Mouse (Mus musculus) adrenal gland, adult (tissue): ENCODE data around the gene Tcp1.
"Not testable (repeated sequence)": the region's sequence is repeated elsewhere in the genome, so short reads cannot be mapped to it uniquely, and the experiment has no call there.

Experiments
- DNase-seq, 2 experiments: peaks; one replicate each; pipeline ENCODE4 v3.0.0; 2022 to 2023; ENCODE audit warnings: low spot score in 1 of 2; ENCODE audit not compliant: inconsistent age in 2 of 2

Gene Tcp1

DNA sequence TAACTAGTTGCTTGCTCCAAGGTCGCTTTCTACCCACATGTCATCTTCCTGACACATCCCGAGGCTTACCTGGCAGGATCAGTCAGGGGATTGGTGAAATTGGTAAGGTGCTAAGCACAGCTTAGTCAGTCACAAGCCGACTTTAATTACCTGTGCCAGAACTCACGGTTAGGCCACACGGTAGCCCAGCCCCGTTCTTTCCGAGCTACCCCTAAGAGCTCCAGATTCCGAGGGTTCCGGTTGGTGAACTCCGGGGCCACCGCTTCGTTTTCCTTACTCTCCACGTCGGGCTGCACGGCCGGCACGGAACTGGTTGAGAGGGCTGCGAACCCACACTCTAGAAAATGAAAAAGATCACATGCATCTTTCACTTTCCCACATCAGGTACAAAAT lies at the start of gene Tcp1:
Gene Tcp1, plus strand, starts transcription at position 214 of the 393 bp plus-strand sequence.
- no peak for DNase-seq

DNA sequence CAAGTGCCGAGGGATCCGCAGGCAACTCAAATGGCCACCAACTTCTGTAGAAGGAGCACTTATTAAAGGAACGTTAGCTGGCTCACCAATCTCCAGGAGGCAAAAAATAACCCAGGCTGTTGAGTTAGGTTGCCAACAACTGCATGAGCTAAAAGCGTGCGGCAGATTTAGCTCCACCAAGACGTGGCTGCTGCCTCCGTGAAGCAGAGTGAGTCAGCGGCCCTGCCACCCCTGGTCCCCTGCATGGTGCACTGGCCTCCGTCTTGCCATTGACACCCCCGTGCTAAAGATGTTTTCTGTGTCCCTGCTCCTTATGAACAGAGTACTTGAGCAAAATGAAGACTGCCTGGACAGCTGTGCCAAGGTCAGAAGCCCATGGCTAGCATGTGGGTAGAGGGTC lies 48.6 kb upstream of the Tcp1 start:
- DNase-seq = no peak

DNA sequence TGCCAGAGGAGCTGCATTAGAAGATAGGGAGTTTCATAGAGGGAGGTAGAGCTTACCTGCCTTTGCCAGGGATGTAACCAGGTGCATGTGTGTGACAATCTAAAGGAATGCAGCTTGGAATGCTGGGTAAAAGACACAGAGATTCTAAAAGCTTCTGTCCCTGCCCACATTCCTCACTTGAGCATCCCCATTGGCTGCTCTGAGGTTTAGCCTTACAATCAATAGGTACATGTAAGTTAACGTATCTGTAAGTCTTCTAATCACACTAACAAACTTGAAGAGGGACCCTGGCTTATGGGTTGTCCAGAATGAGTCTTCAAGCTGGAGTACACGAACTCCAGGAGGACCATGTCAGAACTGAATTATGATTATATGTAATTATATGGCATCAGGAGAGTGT lies 47.5 kb upstream of the Tcp1 start, which contains the start of gene Mas1:
Gene Mas1, minus strand, starts transcription at position 101 of the 400 bp plus-strand sequence.
- DNase-seq = no peak

DNA sequence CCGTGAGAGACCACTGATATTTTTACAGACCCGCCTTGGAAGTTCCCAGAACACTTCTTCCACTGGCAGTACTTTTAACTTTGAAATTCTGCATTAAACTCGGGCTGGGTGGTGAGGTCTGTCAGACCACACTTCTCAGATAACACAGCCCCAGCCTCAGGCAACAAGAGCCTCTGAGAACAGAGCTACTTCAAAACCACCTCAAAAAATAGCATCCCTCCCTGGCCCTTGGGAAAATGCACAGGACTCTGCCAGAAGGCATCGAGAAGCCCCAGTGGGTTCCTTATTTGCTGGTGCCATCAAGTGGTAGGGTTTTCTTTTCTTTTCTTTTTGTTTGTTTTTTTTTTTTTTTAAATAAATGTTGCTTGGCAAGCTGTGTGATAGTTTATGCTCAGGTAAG lies 46.9 kb upstream of the Tcp1 start:
- DNase-seq = no peak

DNA sequence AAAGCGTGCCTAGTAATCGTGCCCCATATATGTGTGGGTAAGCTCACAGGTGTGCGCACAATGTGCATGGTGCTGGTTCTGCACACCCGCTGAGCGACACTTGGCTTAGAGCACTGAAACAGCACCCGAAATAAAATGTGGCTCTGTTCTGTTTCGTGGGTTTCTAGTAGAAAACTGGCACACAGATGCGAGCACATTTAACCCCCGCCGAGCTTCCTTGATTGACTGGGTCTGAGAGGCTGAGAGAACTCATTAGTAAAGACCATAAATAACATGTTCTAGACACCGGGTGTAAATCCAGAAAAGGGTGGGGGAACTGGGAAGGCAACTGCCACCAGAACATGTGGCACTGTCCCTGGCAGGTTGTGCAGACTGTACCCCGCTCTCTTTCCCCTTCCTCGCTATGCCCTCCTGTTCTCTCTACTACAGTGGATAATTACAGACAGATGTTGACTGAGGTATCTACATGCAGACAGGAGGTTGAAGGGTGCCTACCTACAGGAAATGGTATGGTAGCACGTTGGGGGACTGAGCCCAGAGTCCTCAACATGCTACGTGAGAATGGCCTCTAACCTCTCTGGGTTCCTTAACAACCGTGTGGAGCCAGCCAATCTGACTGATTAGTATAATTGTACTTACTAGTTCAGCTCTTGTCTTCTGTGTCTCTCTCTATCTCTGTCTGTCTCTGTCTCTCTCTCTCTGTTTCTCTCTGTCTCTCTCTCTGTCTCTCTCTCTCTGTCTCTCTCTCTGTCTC lies 43.0 kb upstream of the Tcp1 start:
- DNase-seq = no peak

DNA sequence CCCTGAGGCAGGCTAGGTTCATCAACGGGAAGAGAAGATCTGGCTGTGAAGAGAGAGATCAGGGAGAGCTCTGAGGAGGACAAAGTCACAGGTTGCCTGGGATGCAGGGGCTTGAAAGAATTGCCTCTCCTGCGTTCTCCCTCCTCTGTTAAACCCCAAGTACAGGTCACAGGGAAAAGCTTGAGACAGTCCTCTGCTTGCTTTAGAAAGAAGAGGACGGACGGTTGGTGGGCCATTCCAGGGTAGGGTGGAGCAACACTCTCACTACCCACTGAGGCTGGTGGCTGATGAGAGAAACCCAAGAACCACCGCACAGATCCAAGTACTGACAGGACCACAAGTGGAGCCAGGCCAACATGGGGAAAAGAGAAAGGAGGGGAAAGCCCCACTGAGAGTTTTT lies 39.8 kb upstream of the Tcp1 start, which contains the start of gene Mrgprh:
Gene Mrgprh, plus strand, starts transcription at position 301 of the 400 bp plus-strand sequence.
- DNase-seq = no peak

DNA sequence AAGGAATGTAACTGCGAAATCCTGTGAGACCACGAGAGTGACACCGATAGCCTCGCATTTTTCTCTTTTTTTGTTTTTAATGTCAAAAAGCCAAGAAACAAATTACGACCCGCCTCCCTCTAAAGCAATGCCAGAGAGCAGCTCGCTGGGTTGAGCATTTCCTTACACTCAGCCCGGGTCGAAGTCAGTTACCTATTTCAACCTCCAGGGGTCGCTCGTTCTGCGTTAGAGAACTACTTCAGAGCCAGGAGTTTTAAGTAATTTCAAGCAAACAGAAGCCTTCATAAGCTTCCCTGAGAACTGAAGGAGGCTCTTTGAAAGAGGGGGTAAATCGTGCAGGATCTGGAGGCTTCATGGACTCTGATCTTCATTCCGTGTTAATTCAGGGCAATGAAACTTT lies 35.3 kb upstream of the Tcp1 start:
- DNase-seq = peak; percentile 76 to 94

DNA sequence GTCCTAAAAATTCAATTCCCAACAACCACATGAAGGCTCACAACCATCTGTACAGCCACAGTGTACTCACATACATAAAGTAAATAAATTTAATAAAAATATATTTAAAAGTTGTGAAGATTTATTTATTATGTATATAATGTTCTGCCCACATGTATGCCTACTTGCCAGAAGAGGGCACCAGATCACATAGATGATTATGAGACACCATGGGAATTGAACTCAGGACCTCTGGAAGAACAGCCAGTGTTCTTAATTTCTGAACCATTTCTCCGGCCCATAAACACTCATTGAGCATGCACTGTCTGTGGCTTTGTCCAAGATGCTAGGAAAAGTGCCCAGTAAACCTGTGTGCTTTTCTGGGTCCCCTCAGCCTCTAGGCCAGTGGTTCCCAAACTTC lies 34.3 kb upstream of the Tcp1 start:
- no peak for DNase-seq

DNA sequence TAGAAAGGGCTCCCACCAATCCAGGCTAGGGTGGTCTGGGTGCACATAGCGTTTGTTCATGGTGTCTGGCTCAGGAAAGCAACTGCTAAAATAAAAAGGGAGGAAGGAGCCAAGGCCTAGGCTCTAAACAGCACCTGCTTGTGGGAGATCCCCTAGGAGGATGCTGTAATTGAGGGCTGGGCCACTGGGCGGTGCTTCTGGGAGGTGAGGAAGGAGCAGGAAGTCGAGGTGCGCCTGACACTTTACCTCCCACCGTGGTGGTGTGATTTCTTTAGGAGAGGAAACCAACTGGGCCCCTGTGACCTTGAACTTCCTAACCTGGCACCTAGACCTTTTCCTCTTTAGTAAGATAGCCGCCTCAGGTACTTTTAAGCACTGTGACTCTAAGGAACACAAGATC lies 28.9 kb upstream of the Tcp1 start:
- no peak for DNase-seq

DNA sequence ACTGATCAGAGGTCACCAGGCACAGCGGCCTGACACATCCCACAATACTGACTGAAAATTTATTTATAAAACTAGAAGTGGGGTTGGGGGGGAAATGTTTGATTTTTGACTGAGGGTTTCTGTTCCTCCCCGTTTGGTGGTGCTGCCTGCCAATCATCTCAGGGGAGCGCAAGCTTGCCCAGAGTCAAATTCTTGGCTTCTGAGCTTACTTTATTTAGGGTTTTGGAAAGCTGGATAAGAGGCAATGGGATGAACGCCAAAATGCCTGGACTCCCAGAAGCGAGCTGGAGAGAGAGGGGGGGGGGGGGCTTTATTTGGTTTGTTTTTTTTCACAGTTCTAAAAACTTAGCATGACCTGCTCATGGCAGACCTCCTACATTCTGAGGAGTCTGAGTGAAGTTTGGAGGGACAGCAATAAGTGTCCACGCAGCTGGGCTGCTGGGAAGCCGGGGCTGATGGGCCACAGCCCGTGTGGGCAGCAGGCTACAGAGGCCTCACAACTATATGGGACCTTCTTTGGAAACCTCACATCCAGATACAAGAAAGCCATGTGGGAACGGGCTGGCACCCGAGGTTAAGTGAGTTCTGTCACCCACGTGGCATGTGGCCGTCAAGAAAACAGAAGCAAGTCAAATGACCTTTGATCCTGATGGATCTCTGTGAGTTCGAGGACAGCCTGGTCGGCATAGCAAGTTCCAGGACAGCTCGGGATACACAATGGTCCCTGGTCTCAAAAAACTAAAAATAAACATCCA lies 28.3 kb upstream of the Tcp1 start:
- DNase-seq = no peak

DNA sequence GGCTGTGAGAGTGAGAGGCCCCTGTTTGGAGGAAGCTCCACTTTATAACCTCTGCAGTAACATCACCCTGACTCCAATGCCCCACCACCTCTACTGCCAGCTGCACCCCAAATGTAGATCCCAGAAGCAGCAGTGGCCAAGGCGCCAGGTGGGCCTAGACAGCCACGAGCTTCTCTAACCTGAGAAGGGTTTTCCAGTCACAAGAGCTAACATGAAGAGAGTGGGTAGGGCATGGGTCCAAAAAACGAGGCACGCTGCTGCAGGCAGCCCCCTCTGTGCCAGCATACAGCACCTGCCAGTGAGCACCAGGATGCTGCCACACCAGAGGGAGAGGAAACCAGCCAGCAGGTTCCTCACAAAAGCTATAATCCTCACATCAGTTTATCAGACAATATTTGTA lies 24.4 kb upstream of the Tcp1 start:
- DNase-seq = no peak

DNA sequence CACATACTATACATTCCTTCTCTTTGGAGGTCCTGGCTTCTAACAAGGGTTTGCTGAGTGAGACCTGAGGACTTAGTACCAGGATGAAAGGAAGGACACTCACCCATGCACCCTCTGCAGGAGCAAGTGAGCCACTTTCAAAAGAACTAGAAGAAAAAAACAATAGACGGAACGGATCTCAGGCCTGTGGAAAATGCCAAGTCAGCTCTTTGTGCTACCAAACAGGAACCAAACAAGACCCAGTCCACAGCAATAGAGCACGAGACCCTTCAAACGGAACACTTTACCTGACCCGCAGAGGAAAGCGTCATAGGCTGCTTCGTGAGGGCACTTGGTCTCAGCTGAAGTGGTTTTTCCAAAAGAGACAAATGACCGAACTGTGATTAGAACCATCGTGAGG lies 23.5 kb upstream of the Tcp1 start:
- DNase-seq = no peak

DNA sequence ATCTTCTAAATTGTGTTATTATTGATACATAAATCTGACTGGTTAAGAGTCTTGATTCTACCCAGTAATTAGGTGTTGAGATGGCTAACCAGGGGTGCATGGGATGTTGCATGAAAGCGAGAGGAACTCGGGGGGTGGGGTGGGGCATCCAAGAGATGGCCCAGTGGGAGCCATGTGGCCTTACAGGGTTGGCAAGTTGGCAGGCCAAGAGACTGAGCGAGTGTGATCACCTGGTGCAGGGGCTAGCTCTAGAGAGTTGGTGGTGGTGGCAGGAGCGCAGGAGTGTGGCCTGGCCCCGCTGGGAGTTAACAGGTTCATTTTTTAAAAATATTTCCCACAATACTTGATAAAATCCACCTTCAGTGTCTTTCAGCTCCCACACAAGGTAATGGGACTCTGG lies 17.8 kb upstream of the Tcp1 start:
- DNase-seq = no peak

DNA sequence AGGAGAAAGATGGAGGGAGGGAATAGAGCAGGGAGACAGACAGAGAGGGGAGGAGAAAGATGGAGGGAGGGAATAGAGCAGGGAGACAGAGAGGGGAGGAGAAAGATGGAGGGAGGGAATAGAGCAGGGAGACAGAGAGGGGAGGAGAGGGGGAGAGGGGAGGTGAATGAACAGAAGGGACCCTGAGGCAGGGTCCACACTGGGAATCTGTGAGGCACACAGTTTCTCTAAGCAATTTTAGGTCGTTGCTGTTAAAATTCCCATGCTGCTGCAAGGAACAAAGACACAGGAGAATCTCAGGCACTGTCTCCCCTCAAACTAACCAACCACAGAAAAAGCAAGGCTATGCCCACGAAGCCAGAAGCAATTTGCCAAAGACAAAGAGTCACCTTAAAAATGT lies 16.9 kb upstream of the Tcp1 start:
- DNase-seq = not testable (repeated sequence)

DNA sequence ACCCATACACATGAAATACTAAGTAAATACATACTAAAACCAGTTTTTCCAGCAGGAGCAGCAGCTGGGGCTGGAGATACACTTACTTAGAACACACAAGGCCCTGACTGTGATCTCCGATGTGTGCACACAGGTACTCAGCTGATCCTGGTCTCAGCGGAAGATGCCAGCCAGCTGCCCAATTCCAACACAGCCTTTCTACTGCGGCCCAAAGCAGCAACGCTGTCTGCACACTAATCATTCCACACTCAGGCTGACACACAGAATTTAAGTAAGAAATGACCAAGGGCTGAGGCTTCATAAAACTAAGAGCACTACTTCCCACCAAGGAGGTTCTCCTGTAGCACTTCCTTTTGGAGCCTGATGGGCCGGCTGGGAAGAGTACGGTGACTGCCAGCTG lies 13.2 kb upstream of the Tcp1 start:
- no peak for DNase-seq

DNA sequence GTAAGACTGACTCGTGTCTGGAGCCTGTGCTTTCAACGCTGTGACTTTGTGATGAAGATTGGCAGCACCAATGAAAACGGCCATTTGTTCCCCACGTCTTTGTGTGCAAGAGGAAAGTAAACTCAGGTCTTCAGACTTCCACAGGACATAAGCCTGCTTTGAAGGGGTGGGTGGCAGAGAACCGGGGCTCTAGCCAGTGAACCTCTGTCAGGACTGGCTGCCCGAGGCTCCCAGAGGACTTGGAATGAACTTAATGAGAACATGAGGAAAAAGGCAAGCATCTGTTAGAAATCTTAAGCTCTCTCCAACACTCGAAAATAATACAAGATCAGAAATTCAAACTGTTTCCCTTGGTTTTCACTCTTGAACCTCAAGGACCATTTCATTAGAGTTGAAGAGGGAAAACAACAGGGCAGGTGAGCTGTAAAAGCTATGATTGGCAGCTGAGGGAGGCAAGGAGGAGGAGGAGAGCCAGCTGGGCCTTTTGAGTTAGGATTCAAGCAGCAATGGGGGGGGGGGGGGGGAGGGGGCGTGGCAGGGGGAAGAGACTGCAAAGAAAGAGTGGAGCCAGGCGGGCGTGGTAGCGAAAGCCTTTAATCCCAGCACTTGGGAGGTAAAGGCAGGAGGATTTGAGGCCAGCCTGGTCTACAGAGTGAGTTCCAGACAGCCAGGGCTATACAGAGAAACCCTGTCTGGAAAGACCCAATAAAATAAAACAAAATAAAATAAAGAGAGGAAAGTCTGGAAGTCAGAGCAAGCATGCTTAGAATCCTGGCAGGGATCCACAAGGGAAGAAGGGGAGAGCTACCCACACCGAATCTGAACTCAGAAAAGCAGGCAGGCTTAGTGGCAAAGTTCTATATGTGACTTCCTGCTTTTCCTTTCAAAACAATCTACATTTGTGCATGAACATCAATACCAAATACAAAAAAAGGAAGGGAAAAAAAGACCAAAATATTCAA lies 11.8 kb upstream of the Tcp1 start:
- no peak for DNase-seq

DNA sequence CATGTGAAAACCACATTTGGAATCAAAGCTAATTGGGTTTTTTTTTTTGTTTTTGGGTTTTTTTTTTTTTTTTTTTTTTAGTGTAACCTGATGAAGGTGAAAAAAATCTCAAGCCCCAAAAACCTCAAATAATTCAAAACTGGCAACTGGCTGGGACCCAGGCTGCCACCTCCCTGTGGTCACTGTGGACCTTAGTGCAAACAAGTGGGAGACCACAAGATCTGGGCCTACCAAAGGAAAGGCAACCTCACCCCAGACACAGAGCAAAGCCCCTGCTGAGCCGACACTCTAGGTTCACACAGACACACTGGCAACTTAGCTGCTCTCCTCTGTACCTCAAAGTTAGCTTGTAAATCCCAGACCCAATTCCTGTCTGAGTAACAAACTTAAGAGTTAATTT lies 11.2 kb upstream of the Tcp1 start:
- DNase-seq = no peak

DNA sequence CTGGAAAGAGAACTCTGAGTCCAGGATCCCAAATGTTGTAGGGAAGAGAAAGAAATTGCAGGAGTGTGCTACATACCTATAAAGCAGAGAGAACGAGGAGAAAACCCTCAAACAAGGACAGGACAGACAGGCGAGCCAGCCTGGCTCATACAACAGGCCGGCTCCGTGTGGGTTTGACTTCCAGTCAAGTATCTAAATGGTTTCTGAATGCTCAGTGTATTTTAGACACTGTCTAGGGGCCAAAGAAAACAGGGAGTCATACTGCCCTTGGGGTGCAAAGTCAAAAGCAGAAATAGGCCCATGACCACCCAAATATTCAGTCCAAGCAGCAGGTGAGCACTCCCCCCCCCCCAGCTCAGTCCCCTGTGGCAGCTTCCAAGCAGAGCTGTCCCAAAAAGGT lies 9.7 kb upstream of the Tcp1 start:
- DNase-seq = no peak

DNA sequence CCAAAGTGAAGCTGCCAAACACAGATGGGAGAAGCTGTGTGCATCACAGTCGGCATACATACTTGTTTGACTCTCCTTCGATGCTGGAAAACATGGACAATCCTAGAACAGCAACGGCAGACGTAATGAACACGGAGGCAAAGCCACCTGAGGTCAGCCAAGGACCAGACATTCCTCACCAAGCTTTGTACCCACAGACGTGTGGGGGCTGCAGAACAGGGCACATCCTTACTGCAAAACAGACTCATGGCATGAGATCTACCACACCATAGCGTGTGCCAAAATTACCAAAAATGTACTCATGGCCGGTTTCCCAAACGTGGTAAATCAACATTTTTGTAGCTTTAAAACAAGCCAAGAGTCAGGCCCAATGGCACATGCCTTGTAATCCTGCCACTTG lies 9.1 kb upstream of the Tcp1 start:
- DNase-seq = no peak

DNA sequence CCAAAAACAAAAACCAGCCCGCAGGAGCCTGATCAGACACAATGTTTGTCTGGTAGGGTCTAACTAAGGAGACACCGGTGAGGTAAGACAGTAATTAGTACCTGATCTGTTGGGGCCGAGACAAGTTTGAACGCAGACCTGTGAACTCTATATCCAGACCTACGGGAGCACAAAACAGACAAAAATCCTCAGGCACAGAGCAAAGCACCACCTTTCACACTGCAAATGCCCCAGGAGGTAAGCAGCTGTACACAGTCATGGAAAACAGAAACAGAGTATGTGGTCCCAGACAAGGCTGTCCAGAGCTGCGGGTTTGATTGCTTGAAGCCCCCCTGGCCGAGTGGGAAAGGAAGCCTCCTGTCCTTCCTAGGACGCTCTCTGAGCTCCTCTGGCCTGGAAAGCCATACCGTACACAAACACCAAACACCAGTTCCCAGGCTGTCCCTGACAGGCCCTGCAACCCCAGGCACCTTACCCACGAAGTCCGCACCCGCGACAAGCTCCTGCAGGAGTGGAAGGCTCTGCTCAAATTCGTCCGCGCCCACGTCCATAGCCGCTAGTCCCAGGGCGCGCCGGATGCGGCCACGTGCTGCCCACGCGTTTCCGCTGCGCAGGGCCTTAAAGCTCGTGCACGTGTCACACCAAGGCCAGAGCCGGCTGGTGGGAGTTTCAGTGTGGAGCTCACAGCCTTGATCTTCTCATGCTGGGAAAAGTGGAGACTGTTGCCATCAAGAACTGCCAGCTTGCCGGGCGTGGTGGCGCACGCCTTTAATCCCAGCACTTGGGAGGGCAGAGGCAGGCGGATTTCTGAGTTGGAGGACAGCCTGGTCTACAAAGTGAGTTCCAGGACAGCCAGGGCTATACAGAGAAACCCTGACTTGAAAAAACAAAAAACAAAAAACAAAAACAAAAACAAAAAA lies 5.9 kb upstream of the Tcp1 start, which contains the start of gene Pnldc1:
Gene Pnldc1, minus strand, starts transcription at position 870 of the 920 bp plus-strand sequence.
- peak; percentile 26 to 52 for DNase-seq
